Mouse (Mus musculus): ENCODE measurements around the gene Eif4a1. TPM values are rescaled to one million over a fixed set of nuclear protein-coding genes. Genes with fewer than 3 reads are reported as not detected.
"Not testable (repeated sequence)": the region's sequence is repeated elsewhere in the genome, so short reads cannot be mapped to it uniquely, and the experiment has no call there.

The Eif4a1 gene
- total RNA-seq, 4 experiments from 2014 or later: 81.9 to 109 (median 91.5) TPM

DNA sequence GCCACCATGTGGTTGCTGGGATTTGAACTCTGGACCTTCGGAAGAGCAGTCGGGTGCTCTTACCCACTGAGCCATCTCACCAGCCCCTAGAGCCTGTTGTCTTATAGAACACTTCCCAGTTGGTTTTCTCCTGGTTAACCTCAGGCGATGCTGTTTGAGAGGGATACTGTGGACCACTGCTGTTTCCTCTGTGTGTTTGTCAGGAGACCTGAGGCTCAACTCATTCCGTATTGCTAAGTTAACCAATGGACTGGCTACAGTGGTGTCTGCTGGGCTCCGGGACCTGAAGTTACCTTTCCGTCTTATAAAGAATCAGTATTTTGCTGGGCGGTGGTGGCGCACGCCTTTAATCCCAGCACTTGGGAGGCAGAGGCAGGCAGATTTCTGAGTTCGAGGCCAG lies 30.7 kb upstream of the Eif4a1 start:
- DNase-seq (ENCODE audit: low spot score in 2 of 2): not testable (repeated sequence)

DNA sequence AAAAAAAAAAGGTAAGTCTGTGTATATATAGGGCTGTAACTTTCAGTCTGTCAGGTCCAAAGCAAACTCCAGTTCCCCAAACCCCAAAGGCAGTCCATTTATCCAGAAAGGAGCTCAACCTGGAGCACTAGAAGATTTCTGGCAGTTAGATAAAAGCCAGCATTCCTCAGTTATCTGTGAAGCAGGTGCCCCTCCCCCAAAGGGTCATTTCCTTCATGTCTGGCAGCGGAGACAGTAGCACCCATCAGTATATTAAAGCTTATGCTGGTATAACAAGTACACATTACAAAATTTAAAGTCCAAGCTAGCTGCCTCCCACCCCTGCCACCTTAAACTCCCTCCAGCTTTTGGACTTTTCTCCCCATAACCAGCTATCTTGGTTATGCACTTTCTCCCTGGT lies 27.4 kb upstream of the Eif4a1 start:
- DNase-seq (ENCODE audit: low spot score in 2 of 2): no peak

DNA sequence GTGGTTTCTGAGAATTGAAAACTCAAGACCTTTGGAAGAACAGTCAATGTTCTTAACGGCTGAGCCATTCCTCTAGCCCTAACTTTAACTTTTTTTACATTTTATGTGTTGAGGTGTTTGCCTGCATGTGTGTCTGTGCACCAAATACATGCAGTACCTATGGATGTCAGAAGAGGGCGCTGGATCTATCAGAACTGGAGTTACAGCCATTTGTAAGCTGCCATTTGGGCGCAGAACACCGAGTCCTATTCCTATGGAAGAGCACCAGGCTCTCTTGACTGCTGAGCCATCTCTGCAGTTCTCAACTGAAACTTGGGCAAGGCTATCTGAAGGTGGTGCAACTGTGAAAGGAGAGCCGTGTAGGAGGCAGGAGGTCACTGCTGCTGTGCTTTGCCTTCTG lies 26.4 kb upstream of the Eif4a1 start:
- DNase-seq (ENCODE audit: low spot score in 2 of 2): no peak

- no peak for DNase-seq (ENCODE audit: low spot score in 2 of 2)
These were observed 25.2 kb upstream of the Eif4a1 start for GRCm38 (mm10) chr11:69697396-69697795.

DNA sequence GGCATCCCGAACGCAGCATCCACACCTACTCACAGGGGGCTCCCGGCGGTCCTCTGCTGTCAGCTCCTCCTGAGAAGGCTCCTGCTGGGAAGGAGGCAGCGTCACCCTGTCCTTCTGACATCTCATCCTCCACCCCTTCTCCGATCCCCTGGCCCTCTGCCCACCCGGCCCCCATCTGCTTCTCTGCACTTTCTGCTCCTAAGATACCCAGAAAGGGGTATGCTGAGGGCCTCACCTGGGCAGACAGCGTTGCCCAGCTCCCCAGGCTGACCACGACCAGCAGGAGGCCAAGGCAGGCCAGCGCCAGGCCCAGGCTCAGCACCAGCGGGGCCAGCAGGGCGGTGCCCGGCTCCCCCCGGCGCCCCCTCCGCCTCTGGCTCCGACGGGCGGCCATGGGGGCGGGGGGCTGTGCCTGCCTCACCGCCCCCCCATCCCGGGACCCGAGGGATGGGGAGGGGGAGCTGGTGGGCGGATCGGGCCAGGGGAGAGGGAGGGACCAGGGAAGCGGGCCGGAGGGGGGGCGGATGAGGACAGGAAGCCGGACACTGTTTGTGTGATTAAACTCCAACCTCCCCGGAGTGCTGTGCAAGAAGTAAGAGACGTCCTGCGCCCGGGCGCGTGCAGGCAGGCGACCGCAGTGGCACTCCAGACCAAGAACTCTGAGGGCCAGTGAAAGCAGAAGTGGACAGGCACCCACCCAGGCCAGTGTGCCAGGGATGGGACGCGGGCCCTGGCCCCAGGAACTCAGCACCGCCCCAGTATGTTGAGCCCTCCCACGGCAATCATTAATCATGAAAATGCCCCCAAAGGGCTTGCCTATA lies 23.3 kb upstream of the Eif4a1 start, which contains the start of the genes Tnfsf12 and Tnfsfm13:
Gene Tnfsf12 (minus strand): TSS at position 489 of the 821 bp plus-strand sequence.
Gene Tnfsfm13 (minus strand): TSS at position 738 of the 821 bp plus-strand sequence.
- DNase-seq (ENCODE audit: low spot score in 2 of 2): peak; percentile 69 to 74

DNA sequence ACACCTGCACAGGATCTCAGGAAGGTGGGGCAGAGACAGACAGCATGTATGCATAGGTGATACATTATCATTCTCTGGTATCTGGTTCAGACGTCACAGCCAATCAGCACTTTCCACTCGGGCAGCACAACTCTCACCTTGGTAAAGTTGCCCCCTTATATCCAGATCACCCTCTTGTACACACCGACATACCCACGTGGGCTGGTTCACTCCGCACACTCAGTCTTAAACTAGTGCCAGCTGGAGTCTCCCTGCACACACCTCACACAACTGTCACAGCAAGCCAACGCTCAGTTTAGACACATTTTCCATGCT lies 22.8 kb upstream of the Eif4a1 start:
- DNase-seq (ENCODE audit: low spot score in 2 of 2): no peak

GRCm38 (mm10) chr11:69693421-69693965 lies 21.3 kb upstream of the Eif4a1 start:
- DNase-seq (ENCODE audit: low spot score in 2 of 2): no peak

DNA sequence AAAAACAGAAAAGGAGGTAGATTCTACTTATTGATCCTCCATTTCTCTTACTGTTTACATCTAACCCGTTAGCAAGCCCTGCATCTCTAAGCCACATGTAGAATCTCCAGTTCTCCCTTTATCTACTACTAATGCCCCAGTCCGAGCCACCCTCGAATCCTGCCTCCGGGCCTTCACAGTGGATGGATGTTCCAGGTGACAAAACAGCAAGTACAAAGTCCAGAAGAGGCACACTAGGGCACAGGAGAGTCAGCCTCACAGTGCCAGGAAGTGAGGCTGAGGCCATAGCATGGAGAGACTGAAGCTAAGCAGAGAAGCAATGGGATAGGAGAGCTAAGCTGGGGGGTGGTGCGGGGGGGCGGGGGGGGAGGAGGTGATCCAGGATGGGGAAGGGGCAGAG lies 20.6 kb upstream of the Eif4a1 start:
- no peak for DNase-seq (ENCODE audit: low spot score in 2 of 2)

DNA sequence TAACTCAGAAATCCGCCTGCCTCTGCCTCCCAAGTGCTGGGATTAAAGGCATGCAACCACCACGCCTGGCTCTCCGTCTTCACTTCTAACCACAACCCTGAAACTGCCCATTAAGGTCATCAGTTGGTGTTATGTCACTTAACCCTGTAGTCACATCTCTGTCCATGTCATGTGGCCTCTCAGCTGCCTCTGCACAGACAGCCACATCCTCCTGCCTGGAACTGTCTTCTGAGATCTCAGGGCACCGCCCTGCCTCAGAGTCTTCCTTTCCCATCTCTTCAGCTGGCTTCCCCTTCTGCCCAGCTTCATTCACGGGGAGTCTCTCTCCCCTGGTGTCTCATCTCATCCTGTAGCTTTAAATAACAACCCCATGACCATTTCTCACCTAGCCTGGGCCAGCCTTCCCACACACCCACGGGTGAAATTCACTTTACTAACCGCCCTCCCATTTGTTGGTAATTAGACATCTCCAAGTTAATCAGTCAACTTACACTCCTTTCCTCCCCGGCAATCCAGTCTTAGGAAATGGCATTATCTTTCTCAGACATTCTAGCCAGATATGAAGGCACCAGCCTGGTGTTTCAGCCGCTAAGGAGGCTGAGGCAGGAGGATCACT lies 20.1 kb upstream of the Eif4a1 start:
- no peak for DNase-seq (ENCODE audit: low spot score in 2 of 2)

DNA sequence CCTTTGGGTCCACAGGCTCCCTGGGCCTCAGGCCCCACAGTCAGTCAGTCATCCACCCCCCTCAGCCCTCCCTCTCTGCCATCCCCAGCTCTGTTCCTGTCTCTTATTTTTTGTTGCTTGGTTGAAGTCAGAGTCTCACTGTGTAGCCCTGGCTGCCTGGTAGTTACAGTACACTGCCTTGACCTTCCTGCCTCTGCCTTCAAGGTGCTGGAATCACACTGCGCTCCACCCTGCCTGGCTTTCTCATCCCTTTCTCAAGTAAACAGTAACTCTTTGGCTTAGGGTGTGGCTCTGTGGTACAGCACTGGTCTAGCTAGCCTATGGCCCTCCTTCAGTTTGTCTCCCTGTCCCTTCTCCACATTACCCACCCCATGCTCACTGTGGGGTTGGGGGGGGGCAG lies 17.7 kb upstream of the Eif4a1 start:
- DNase-seq (ENCODE audit: low spot score in 2 of 2): no peak

DNA sequence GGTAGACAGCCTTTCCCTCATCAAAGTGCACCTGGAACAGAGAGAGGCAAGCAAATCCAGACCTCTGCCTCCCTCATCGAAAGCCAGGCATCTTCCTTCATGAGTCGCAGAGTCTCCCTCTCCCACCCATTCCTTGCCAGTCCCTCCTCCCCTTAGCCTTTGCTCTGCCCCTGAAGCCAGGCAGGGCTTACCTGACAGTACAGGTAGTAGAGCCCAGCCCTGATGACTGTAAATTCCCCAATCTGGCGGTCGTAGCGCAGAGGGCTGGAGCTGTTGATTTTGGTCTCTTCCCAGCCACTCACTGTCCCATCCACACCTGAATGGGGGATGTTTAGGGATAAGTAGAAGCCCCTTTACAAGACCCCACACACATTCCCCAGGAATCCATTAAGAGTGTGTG lies 14.8 kb upstream of the Eif4a1 start:
- no peak for DNase-seq (ENCODE audit: low spot score in 2 of 2)

DNA sequence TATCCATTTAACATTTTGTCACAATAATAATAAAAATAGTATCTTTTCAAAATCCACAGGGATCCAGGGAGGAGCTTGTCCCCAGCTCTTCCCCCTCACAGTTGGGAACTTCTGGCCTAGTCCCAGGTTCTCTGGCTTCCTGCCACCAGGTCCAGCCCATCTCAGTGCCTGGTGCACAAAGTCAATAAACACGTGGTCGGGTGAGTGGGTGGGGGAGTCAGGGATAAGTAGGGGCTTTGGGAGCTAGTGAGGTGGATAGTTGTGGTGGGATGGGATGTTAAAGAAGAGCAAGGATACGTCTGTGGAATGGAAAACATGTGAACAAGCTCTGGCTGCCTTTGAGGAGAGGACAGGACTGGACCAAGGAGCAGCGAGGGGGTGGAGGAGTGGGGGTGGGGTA lies 14.2 kb upstream of the Eif4a1 start:
- peak; percentile 67 to 80 for DNase-seq (ENCODE audit: low spot score in 2 of 2)

GRCm38 (mm10) chr11:69685526-69686148 lies 13.4 kb upstream of the Eif4a1 start, which contains the start of gene Tnfsf13:
TSS of gene Tnfsf13 (minus strand) at chr11:69685784.
- DNase-seq (ENCODE audit: low spot score in 2 of 2): peak; percentile 71 to 83

DNA sequence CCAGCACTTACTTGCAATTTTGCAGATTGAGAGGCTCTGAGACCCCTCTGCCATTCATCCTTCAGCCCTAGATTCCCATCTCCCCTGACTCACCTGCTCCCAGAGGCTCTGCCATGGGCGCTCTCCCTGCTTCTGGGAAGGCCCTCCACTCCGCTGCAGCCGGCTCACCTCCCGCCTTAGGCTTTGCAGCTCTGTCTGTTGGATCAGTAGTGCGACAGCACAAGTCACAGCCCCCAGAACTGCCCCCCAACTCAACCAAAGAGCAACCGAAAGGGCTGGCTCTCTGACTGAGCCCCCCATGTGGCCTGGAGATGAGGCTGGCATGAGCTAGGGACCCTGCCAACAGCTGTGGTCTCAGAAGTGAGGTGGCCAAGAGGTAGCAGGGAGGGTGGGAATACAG lies 12.7 kb upstream of the Eif4a1 start:
- no peak for DNase-seq (ENCODE audit: low spot score in 2 of 2)

DNA sequence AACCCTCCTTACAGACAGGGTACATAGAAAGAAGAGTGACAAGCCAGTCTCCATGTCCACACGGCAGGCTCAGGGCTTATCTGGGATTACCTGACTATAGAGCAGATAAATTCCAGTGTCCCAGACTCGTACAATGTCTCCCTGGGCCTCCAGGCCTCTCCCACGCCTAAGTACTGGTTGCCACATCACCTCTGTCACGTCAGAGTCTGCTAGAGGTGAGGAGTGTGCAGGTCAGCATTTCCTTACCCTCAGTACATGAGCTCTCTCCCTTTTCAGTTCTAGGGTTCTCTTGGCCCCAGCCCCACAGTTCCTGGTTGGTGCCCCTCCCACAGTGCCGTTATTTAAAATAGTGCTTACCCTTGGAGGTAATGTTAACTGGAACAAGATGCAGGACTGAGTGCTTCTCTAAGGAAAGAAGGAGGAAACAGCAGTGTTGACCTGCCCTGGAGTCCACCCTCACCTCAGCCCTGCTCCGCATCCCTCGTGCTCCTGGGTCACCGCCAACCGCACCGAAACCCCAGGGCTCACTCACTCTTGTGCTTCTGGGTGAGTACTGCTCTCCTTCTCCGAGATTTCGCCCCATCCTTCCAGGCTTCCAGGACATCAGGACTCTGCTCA lies 12.0 kb upstream of the Eif4a1 start:
- DNase-seq (ENCODE audit: low spot score in 2 of 2): no peak

DNA sequence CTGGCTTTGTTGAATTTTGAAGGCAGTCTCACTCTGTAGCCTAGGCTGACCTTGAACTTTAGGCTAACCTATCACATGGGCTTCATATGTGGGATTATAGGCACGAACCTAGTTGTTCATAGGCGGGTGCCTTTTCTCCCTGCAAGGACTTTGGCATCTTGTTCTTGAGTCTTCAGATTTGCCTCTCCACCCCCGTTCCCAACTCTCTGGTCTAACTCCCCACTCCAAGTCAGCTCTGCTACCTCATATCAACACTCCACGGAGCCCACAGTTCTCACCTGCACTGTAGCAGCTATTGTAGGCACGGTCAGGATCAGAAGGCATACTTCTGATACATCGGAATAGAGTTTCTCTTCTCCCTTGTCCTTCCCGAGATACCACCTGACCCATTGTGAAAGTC lies 11.4 kb upstream of the Eif4a1 start:
- no peak for DNase-seq (ENCODE audit: low spot score in 2 of 2)

DNA sequence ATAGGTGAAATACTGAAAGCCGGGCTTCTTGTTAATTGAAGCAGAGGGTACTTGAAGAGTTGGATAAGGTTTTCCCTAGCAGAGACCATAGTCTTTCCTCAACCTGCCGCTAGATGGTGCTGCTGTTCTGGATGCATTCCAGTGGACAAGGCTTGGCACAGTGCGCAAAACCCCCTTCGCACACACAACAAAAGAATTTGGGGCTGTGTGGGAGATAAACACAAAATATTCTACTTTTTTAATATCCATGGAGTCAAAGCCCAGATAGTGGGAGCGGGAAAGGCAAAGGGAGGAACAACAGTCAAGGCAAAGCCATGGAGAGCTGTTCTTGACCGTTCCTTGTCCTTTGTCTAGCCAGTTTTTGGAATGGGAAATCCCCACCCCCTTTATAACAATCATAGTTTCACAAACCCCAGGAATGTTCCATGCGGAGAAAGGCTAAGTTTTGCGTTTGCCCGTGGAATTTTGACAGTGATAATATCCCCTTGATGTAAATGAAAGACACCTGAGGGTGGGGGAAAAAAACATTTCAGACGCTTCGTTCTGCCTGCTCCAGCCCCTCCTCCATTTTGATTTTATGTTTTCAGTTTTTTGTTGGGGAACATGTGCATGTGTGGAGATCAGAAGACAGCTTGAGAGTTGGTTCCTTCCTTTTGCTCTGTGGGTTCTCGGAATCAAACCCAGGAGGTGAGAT lies 10.8 kb upstream of the Eif4a1 start:
- DNase-seq (ENCODE audit: low spot score in 2 of 2): peak; percentile 69 to 71

GRCm38 (mm10) chr11:69682209-69682839 lies 10.1 kb upstream of the Eif4a1 start:
- no peak for DNase-seq (ENCODE audit: low spot score in 2 of 2)

- DNase-seq (ENCODE audit: low spot score in 2 of 2): peak; percentile 89 to 96
These were observed 9.3 kb upstream of the Eif4a1 start, which contains the start of gene Senp3 for GRCm38 (mm10) chr11:69681314-69682208. TSS of gene Senp3 (minus strand) at chr11:69682084.

All from gastrocnemius, adult 8-10 months (tissue).